Mouse (Mus musculus): Measurements from ENCODE around the gene Epor. TPM values are rescaled to one million over a fixed set of nuclear protein-coding genes. Genes with fewer than 3 reads are reported as not detected.

Epor gene
- polyA plus RNA-seq, 1 experiment: 80.2 TPM

DNA sequence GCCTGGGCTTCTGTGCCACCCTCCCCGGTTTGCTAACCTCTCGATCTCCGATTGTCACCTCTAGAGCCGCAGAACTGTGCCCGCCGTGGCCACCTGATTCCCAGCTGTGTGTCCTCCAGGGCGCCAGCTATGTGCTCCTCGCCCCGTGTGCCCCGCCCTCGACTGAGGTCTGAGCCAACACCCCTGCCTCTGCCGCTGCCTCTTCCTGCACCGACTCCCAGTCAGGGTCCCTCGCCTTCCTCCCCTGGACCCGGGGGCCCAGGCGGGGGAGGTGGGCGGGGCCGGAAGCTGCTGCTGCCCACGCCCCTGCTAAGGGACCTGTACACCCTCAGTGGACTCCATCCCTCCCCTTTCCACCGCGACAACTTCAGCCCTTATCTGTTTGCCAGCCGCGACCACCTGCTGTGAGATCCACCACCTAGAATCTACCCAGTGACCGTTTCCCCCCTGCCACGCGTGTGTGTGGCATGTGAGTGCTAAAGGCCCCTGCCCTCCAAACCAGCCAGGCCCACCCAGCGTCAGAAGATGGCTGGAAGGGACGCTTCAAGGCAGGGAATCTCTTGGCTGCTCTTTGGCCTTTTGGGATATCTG lies 15.7 kb downstream of the Epor start:
- H3K27me3 ChIP-seq (ENCODE audit: control insufficient read depth): peaks cover 38% of the 10 kb centered on the region
- TF ChIP-seq GATA1 (IDR thresholded peaks at IDR 0.05; ENCODE audit: low read length) (no peak), TAL1 (IDR thresholded peaks at IDR 0.05; ENCODE audit: low read length) (no peak)
- H3K4me3 ChIP-seq (replicated peaks): no peak overlapping the region

DNA sequence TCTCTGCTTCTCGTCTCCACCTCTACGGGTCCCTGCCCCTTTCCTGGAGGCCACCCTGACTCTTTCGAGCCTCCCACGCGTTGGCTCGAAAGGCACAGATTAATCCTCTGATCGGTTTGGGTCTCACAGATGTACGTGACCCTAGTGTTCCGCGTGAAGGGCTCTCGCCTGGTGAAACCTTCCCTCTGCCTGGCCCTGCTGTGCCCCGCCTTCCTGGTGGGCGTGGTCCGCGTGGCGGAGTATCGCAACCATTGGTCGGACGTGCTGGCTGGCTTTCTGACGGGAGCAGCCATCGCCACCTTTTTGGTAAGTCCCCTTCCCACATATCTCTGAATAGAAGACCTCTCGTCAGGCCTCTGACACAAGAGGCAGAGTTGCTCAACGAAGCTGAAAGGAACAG lies 19.0 kb downstream of the Epor start:
- no peak for TF ChIP-seq TAL1 (IDR thresholded peaks at IDR 0.05; ENCODE audit: low read length)
- no peak for TF ChIP-seq GATA1 (IDR thresholded peaks at IDR 0.05; ENCODE audit: low read length)
- H3K4me3 ChIP-seq (replicated peaks): no peak overlapping the region
- no peaks in the 10 kb centered on the region for H3K36me3 ChIP-seq (ENCODE audit: control insufficient read depth)
- H3K9me3 ChIP-seq (ENCODE audit: control insufficient read depth, low read length): peaks cover 8% of the 10 kb centered on the region
- H3K27me3 ChIP-seq (ENCODE audit: control insufficient read depth): peaks cover 38% of the 10 kb centered on the region
- peaks cover 16% of the 10 kb centered on the region for H3K4me1 ChIP-seq (ENCODE audit: control insufficient read depth)

More for the DNA sequence above, 15.7 kb downstream of the Epor start:
- H3K9me3 ChIP-seq (ENCODE audit: control insufficient read depth, low read length): peaks cover 10% of the 10 kb centered on the region
- peaks cover 16% of the 10 kb centered on the region for H3K4me1 ChIP-seq (ENCODE audit: control insufficient read depth)
- no peaks in the 10 kb centered on the region for H3K36me3 ChIP-seq (ENCODE audit: control insufficient read depth)

DNA sequence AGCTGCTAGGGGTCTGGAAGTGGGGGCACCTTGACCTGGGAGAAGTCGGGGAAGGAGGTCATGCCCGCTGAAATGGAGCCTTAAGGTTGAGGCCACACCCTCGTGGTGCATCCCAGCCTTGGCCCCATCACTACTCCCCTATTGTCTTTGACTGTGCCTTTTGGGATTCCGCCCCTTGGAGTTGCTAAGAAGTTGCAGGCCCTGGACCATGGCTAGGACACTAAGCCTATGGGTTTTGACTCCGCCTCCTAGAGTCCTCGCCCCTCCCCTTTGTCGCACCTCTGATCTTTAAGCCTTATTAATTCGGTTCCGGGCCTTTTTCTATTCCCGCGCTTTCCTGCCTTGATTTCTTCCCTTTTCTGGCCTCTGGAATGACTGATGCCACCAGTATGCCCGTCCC lies 19.7 kb downstream of the Epor start:
- H3K36me3 ChIP-seq (ENCODE audit: control insufficient read depth): no peaks in the 10 kb centered on the region
- peaks cover 8% of the 10 kb centered on the region for H3K9me3 ChIP-seq (ENCODE audit: control insufficient read depth, low read length)
- H3K4me3 ChIP-seq (replicated peaks): no peak overlapping the region
- no peak for TF ChIP-seq GATA1 (IDR thresholded peaks at IDR 0.05; ENCODE audit: low read length)
- TF ChIP-seq TAL1 (IDR thresholded peaks at IDR 0.05; ENCODE audit: low read length): no peak
- peaks cover 16% of the 10 kb centered on the region for H3K4me1 ChIP-seq (ENCODE audit: control insufficient read depth)
- peaks cover 32% of the 10 kb centered on the region for H3K27me3 ChIP-seq (ENCODE audit: control insufficient read depth)

DNA sequence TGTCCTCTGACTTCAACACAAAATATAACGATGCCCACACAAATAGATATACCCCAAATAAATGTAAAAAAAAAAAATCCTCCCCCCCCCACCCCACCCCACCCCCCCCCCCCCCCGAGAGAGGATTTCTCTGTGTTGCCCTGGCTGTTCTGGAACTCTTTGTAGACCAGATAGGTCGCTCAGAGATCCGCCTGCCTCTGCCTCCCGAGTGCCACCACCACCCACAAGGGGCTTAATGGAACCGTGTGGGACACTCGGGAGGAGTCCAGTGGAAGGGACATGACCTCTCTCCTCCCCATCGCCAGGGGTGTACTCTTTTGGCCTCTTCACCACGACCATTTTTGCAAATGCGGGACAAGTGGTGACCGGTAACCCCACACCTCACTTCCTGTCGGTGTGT lies 20.3 kb downstream of the Epor start:
- H3K27me3 ChIP-seq (ENCODE audit: control insufficient read depth): peaks cover 26% of the 10 kb centered on the region
- no peaks in the 10 kb centered on the region for H3K36me3 ChIP-seq (ENCODE audit: control insufficient read depth)
- H3K9me3 ChIP-seq (ENCODE audit: control insufficient read depth, low read length): peaks cover 8% of the 10 kb centered on the region
- H3K4me3 ChIP-seq (replicated peaks): no peak overlapping the region
- TF ChIP-seq TAL1 (IDR thresholded peaks at IDR 0.05; ENCODE audit: low read length): no peak
- TF ChIP-seq GATA1 (IDR thresholded peaks at IDR 0.05; ENCODE audit: low read length): no peak
- peaks cover 16% of the 10 kb centered on the region for H3K4me1 ChIP-seq (ENCODE audit: control insufficient read depth)

DNA sequence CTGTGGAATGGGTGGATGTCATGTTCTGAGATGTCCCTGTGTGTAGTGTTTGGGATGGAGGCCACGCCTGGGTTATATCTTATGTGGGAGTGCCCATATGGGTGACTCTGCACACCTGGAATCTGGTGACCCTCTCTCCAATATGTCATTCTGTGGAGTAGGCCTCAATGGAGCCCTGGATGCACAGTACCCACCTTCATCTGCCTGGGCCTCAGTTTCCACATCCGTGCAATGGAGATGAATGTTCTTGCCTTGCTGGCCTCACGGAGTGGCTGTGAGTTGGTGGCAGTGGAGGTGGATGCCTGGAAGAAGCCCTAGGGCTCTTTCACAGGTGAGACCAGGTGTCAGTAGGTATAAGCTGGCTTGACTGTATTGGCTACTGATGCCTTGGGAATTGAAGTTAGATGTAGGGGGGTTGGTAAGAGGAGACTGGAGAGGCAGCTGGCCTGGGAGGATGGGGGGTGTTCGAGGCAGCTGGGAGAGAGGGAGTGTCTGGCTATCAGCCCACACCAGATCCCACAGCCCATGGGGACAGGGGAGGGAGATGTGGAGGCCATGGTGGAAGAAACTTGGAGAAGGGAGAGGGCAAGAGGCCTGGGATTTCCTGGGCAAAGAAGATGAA lies 25.0 kb downstream of the Epor start:
- Histone ChIP-seq H3K4me1 (ENCODE audit: control insufficient read depth) (peaks cover 14% of the 10 kb centered on the region), H3K4me3 (replicated peaks) (no peak overlapping the region), H3K9me3 (ENCODE audit: control insufficient read depth, low read length) (peaks cover 3% of the 10 kb centered on the region), H3K36me3 (ENCODE audit: control insufficient read depth) (no peaks in the 10 kb centered on the region), H3K27me3 (ENCODE audit: control insufficient read depth) (peaks cover 26% of the 10 kb centered on the region)
- TF ChIP-seq TAL1 (IDR thresholded peaks at IDR 0.05; ENCODE audit: low read length): no peak
- no peak for TF ChIP-seq GATA1 (IDR thresholded peaks at IDR 0.05; ENCODE audit: low read length)

DNA sequence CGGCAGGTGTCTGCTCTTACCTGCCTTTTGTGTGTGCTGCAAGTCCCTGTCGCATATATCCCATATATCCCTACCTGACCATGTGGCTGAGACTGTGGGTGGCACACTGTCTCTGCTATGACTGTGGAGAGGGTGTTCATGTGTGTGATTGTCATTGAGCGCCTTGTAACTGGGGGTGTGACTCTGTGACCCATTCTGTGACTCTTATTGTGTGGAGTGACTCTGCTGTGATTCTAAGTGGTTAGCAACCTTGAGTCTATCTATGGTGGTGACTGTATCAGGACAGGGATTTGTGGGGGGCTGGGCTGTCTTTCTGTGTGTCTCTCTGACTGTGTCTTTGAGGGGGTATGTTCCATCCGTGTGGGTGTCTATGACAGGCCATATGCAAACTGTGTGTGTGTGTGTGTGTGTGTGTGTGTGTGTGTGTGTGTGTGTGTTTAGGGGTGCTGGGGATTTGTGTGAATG lies 25.6 kb downstream of the Epor start:
- Histone ChIP-seq H3K9me3 (ENCODE audit: control insufficient read depth, low read length) (no peaks in the 10 kb centered on the region), H3K36me3 (ENCODE audit: control insufficient read depth) (no peaks in the 10 kb centered on the region), H3K27me3 (ENCODE audit: control insufficient read depth) (peaks cover 25% of the 10 kb centered on the region), H3K4me3 (replicated peaks) (no peak overlapping the region), H3K4me1 (ENCODE audit: control insufficient read depth) (peaks cover 19% of the 10 kb centered on the region)
- TF ChIP-seq GATA1 (IDR thresholded peaks at IDR 0.05; ENCODE audit: low read length) (no peak), TAL1 (IDR thresholded peaks at IDR 0.05; ENCODE audit: low read length) (no peak)

DNA sequence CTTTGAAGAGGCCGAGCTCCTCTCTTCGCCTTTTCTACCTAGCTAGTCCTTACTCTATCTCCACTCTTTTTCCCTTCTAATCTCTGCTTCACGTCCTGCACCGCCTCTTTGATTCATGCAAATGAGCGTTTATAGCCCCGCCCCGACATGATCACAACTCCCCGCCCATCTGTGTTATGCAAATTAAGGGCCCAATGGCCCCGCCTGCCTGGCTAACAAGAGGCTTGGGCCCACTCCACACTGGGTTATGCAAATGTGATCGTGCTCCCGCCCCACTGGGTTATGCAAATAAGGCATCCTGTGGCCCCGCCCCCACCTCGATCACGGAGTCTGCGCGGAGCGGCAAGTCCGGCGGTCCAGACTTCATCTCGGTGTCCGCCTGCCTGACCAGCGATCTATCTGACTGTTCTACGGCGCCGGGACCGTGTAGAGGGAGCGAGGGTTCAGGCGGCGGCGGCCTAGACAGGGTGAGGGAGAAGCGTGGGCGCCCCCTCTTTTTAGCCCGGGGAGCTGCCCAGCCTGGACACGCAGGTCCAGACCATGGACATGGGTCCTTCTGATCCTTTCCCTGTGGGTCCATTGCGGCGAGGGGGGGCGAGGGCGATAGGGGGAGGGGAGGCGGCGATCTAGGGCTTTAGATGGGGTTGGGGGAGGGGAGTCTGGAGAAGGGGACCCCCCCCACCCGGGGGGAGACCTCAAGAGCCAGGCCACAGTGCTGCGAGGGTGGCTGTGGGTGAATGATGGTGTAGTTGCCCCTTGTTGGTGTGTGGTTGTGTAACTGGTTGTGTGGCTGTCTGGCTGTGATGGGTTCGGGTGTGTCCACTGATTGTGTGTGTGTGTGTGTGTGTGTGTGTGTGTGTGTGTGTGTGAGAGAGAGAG lies 26.4 kb downstream of the Epor start, which contains the start of gene Plppr2:
Gene Plppr2, plus strand, starts transcription at position 342 of the 879 bp plus-strand sequence.
- H3K27me3 ChIP-seq (ENCODE audit: control insufficient read depth): peaks cover 25% of the 10 kb centered on the region
- TF ChIP-seq GATA1 (IDR thresholded peaks at IDR 0.05; ENCODE audit: low read length): no peak
- TF ChIP-seq TAL1 (IDR thresholded peaks at IDR 0.05; ENCODE audit: low read length): no peak

DNA sequence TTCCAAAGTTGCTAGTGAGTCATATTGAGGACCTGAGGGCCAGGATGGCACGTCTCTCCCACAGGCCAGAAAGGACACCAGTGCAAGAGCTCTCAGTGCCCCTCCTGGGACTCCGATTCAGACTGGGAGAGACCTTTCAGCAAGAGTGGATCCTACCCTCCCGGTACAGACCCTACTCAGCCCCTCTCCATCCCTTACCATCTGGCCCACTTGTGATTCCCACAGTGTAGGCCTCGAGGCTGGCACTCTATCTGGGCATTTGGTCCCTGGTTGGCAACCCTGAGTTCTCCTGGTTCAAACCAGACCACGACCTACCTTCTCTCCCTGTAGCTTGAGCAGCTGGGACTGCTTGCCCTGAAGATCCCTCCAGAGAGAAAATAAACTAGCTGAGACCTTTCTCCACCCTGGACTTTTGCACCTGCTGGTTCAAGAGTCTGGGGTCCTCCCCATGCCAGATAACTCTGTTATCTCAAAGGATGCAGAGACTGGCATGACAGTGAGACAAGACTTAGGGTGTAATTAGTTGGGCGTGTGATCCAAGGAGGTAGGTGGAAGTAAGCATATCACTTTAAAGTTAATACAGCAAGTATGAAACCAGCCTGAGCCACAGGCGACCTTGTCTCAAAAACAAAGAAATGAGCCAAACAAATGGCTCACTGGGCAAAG lies 27.7 kb downstream of the Epor start:
- TF ChIP-seq TAL1 (IDR thresholded peaks at IDR 0.05; ENCODE audit: low read length) (no peak), GATA1 (IDR thresholded peaks at IDR 0.05; ENCODE audit: low read length) (no peak)

More for the DNA sequence above, 26.4 kb downstream of the Epor start, which contains the start of gene Plppr2:
- peaks cover 22% of the 10 kb centered on the region for H3K4me1 ChIP-seq (ENCODE audit: control insufficient read depth)
- H3K36me3 ChIP-seq (ENCODE audit: control insufficient read depth): no peaks in the 10 kb centered on the region
- H3K4me3 ChIP-seq (replicated peaks): peak within 1 kb of the TSS; percentile 52
- no peaks in the 10 kb centered on the region for H3K9me3 ChIP-seq (ENCODE audit: control insufficient read depth, low read length)

More for the DNA sequence above, 27.7 kb downstream of the Epor start:
- Histone ChIP-seq H3K27me3 (ENCODE audit: control insufficient read depth) (peaks cover 25% of the 10 kb centered on the region), H3K36me3 (ENCODE audit: control insufficient read depth) (no peaks in the 10 kb centered on the region), H3K4me1 (ENCODE audit: control insufficient read depth) (peaks cover 22% of the 10 kb centered on the region), H3K4me3 (replicated peaks) (no peak overlapping the region), H3K9me3 (ENCODE audit: control insufficient read depth, low read length) (no peaks in the 10 kb centered on the region)

Measured in erythroblast, embryonic 14.5 days (primary cell).